Mouse (Mus musculus) G1E (cell line): ENCODE measurements around the gene Stx8. TPM values are rescaled to one million over a fixed set of nuclear protein-coding genes. Genes with fewer than 3 reads are reported as not detected.

ENCODE experiments used
- ATAC-seq: 2 replicates; pipeline ENCODE4 v1.8.0; 2016; ENCODE audit warnings: mild to moderate bottlenecking; ENCODE audit not compliant: insufficient number of reproducible peaks, poor library complexity, low FRiP score, severe bottlenecking; ENCODE audit errors: extremely low read depth
- DNase-seq: peaks from one replicate; pipeline ENCODE4 v3.0.0; 2012; ENCODE audit warnings: low spot score
- H3K27me3 ChIP-seq: 2 replicates; pipeline ENCODE4 v1.6.1; 2012; ENCODE audit warnings: mild to moderate bottlenecking, low read length, inconsistent platforms; ENCODE audit not compliant: insufficient read depth
- H3K36me3 ChIP-seq: replicated peaks from 2 replicates; pipeline ENCODE3; 2012; ENCODE audit warnings: mild to moderate bottlenecking, inconsistent platforms
- H3K4me1 ChIP-seq: 2 replicates; pipeline ENCODE4 v1.6.1; 2012; ENCODE audit warnings: low read depth, low read length, inconsistent platforms, mixed read lengths; ENCODE audit not compliant: insufficient read depth
- H3K4me3 ChIP-seq: 2 replicates; pipeline ENCODE4 v1.5.1; 2012; ENCODE audit warnings: low read depth, mild to moderate bottlenecking, inconsistent platforms, low read length, moderate library complexity, mixed read lengths
- H3K9me3 ChIP-seq: replicated peaks from 2 replicates; pipeline ENCODE4 v1.6.1; 2012; ENCODE audit warnings: inconsistent platforms
- CTCF ChIP-seq: IDR thresholded peaks from 2 replicates; pipeline ENCODE4 v1.5.1; 2012; ENCODE audit warnings: low read depth, low read length, inconsistent platforms, mixed read lengths
- GATA1 ChIP-seq: IDR thresholded peaks from 2 replicates; pipeline ENCODE4 v1.6.1; 2012; ENCODE audit warnings: borderline replicate concordance, low read length, inconsistent platforms, mixed read lengths
- GATA2 ChIP-seq: IDR thresholded peaks from 2 replicates; pipeline ENCODE4 v1.6.1; 2012; ENCODE audit warnings: low read depth, low read length, inconsistent platforms, borderline replicate concordance
- POLR2AphosphoS5 ChIP-seq: IDR thresholded peaks from 2 replicates; pipeline ENCODE4 v1.6.1; 2012; ENCODE audit warnings: low read depth, low read length, inconsistent platforms; ENCODE audit not compliant: insufficient replicate concordance
- TAL1 ChIP-seq: conservative IDR thresholded peaks from 2 replicates; pipeline ENCODE4 v1.6.1; 2012; ENCODE audit warnings: low read depth, low read length, inconsistent platforms, mixed read lengths
- polyA plus RNA-seq: library from polyadenylated mRNA; stranded (reverse); fragments of >175 nt; gene quantifications from 2 replicates; pipeline ENCODE4 v1.2.3, GENCODE M21; 2012
- total RNA-seq, 2 experiments: library from RNA; stranded (forward) in 1 of 2; stranded (reverse) in 1 of 2; fragments of 200-1000 nt in 1 of 2; fragments of >200 nt in 1 of 2; fragmentation: Nextera tagmentation in 1 of 2; gene quantifications; 2 replicates each; pipeline ENCODE4 v1.2.3; 2014 to 2017

Stx8 gene
- total and polyA plus RNA-seq, 3 experiments = 1.6 to 62.2 (median 40.1) TPM

DNA sequence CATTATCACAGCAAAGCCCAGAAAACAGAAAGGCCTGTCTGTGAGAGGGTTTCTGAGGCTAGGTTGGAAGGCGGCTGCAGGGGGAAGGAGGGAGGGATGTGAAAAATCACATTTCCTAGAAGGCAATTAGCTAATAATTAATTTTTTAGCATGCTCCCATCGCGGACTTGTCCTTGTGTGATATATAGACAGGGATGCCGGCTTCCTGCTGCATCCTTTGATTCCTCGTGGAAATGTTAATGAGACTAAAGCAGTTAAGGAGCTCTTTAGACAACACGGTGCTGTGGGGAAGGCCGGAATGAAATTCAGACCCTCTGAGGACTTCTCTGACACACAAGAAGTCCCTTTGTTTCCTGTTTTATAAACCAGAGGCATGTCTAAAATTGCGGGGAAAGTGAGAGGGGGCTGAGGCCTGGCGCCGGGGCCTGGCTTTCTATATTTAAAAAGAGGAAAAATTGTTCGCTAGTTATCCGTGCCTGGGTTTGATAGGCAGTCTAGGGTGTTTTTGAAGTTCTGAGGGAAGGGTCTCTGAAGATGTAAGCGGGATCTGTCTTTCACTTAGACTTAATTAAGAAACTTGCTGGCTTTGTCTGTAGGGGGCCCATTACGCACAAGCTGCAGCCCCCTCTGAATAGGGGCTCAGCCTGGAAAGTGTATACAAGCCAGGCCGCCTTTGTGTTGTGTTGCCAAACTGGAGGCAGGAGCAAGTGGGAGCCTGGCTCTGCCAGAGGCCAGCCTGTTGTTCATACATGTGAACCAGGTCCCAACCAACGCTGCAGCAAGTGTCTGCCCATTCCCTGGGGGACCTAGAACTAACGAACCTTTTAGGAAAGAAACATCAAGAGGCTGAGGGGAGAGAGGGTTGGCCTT is 179.8 kb downstream of the Stx8 start:
- DNase-seq (no peak), ATAC-seq (no peak)
- H3K9me3 ChIP-seq = no peaks in the 10 kb centered on the region
- H3K36me3 ChIP-seq = peaks cover 3% of the 10 kb centered on the region
- no peaks in the 10 kb centered on the region for H3K27me3 ChIP-seq
- H3K4me1 ChIP-seq = no peaks in the 10 kb centered on the region
- TF ChIP-seq TAL1 = no peak
- no peak overlapping the region for H3K4me3 ChIP-seq

- Histone ChIP-seq H3K9me3 (no peaks in the 10 kb centered on the region), H3K27me3 (no peaks in the 10 kb centered on the region), H3K4me3 (no peak overlapping the region), H3K36me3 (peaks cover 3% of the 10 kb centered on the region), H3K4me1 (no peaks in the 10 kb centered on the region)
- DNase-seq (no peak), ATAC-seq (no peak)
- TF ChIP-seq GATA1 = no peak
- TF ChIP-seq GATA2 = no peak
- TF ChIP-seq TAL1 = no peak
- TF ChIP-seq POLR2AphosphoS5 = no peak
- no peak for TF ChIP-seq CTCF
Measured at GRCm38 (mm10) chr11:68146456-68146851, 180.5 kb downstream of the Stx8 start.

- Histone ChIP-seq H3K4me3 (no peak overlapping the region), H3K9me3 (no peaks in the 10 kb centered on the region), H3K4me1 (no peaks in the 10 kb centered on the region), H3K27me3 (no peaks in the 10 kb centered on the region), H3K36me3 (peaks cover 3% of the 10 kb centered on the region)
- no peak for TF ChIP-seq GATA2
- TF ChIP-seq TAL1 = no peak
- TF ChIP-seq GATA1 = no peak
- TF ChIP-seq CTCF = no peak
- no peak for TF ChIP-seq POLR2AphosphoS5
- no peak for DNase-seq
- no peak for ATAC-seq
Measured at GRCm38 (mm10) chr11:68150938-68151337, 184.9 kb downstream of the Stx8 start.

DNA sequence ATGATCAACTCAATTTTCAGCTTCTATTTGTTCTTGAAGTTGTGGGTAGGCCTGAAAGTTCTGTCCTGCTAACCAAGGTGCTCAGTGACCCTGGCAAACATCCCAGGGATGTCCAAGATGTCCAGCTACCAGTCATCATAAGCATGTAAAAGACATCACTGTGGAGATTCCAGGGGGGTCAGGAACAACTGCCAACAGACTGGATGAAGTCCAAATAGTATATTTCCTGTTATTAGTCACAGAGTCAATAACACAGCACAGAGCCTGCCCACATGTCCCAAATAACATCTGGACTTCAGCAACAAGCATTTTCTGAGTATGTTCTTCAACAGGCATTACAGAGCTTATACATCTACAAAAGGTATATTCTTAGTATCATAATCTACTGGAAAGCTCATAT is 189.8 kb downstream of the Stx8 start:
- Histone ChIP-seq H3K27me3 (no peaks in the 10 kb centered on the region), H3K4me3 (no peak overlapping the region), H3K36me3 (peaks cover 4% of the 10 kb centered on the region), H3K4me1 (no peaks in the 10 kb centered on the region), H3K9me3 (no peaks in the 10 kb centered on the region)
- DNase-seq = no peak
- no peak for ATAC-seq
- TF ChIP-seq CTCF = no peak
- TF ChIP-seq POLR2AphosphoS5 = no peak
- TF ChIP-seq GATA2 = no peak
- no peak for TF ChIP-seq GATA1
- TF ChIP-seq TAL1 = no peak

GRCm38 (mm10) chr11:68158166-68158565 is 192.2 kb downstream of the Stx8 start:
- DNase-seq = no peak
- no peak for ATAC-seq
- no peaks in the 10 kb centered on the region for H3K27me3 ChIP-seq
- TF ChIP-seq GATA2 = no peak
- no peak for TF ChIP-seq POLR2AphosphoS5
- TF ChIP-seq CTCF = no peak
- TF ChIP-seq TAL1 = no peak
- TF ChIP-seq GATA1 = no peak
- H3K9me3 ChIP-seq = no peaks in the 10 kb centered on the region
- no peak overlapping the region for H3K4me3 ChIP-seq
- H3K36me3 ChIP-seq = peaks cover 9% of the 10 kb centered on the region
- no peaks in the 10 kb centered on the region for H3K4me1 ChIP-seq

- H3K4me3 ChIP-seq = no peak overlapping the region
- H3K9me3 ChIP-seq = no peaks in the 10 kb centered on the region
- no peaks in the 10 kb centered on the region for H3K27me3 ChIP-seq
- peaks cover 9% of the 10 kb centered on the region for H3K36me3 ChIP-seq
- TF ChIP-seq GATA2 (no peak), POLR2AphosphoS5 (no peak), CTCF (no peak), GATA1 (no peak), TAL1 (no peak)
- no peak for ATAC-seq
- H3K4me1 ChIP-seq = no peaks in the 10 kb centered on the region
- no peak for DNase-seq
Measured at GRCm38 (mm10) chr11:68159867-68160266, 193.9 kb downstream of the Stx8 start.
